Mouse (Mus musculus) left cerebral cortex, postnatal 36 days (tissue): ENCODE data around the gene Akt1s1. TPM values are rescaled to one million over a fixed set of nuclear protein-coding genes. Genes with fewer than 3 reads are reported as not detected.

Experiments used
- DNase-seq, 2 experiments: peaks; one replicate each; pipeline ENCODE4 v3.0.0; 2021 to 2022; ENCODE audit warnings: low spot score in 2 of 2, mixed read lengths in 1 of 2
- intact Hi-C: fragments of 180-260 bp; cut with DNase I; formaldehyde crosslinking; loops from one replicate; pipeline ENCODE4 v1.15.1; 2025
- total RNA-seq, 2 experiments: library from RNA; stranded (reverse); gene quantifications; 2 replicates each; pipeline ENCODE4 v1.2.3; 2021

Akt1s1 gene
- 10 to 100 TPM; 67.7 to 73.6 TPM for total RNA-seq

DNA sequence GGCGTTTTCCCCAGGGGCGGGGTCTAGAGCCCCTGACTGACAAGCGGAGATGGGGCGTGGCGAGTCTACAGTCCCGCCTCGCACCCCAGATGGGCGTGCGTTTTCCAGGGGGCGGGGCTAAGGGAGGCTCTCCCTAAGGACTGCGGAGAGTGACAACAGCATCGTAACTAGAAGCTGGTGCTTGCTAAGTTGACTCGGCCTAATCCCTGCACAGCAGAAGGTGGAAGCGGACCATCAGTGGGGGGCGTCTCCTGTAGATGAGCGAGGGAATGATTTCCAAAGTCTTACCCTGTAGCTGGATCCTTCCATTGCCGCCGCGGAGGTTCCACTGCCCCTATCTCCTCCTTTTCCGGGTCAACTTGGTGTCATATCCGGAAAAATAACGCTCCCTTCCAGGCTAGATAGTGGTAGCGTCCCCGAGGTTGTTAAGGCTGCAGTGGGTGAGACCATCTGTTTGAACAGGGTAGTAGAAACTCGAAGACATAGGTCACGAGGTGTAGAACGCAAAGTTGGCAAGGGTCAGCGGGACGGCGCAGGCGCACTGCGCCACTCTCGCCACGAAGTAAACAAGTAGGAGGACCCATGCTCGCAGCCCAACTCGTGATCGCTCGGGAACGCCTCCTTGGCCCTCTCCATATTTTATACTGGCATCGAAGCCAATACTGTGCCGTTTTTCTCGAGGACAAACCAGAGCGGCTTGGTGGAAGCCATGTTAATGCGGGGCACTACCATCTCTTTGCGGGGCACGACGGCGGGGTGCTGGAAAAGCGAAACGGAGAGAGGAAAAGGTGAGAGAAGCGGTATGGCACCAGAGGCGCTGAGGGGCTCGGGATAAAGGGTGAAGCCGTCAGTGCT lies at the start of gene Akt1s1, which contains the start of gene Tbc1d17:
Gene Akt1s1, plus strand, starts transcription at position 431 of the 855 bp plus-strand sequence.
Gene Tbc1d17, minus strand, starts transcription at position 519 of the 855 bp plus-strand sequence.
- DNase-seq: peak; percentile 100

DNA sequence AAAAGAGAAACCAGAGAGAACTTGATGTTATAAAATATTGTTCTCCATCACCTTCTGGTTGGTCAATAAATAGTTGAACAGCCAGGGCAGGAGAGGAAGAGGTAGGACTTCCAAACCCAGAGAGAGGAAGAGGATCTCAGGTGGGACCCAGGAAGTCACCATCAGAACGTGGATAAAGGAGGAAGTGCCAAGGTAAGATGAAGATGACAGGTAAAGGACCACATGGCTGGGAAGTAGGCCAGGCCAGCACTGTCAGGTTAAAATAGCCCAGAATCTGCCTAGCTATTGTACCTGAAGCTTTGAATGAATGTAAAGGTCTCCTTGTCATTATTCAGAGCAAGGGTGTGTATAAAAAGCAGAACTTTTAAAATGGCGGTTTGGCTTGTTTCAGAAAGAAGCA lies 39.9 kb upstream of the Akt1s1 start:
- intact Hi-C loops: no loop called here
- no peak for DNase-seq

More for the DNA sequence above, at the start of gene Akt1s1, which contains the start of gene Tbc1d17:
- intact Hi-C loops: loop anchor here (1.0 kb wide), 1 partner anchor 21 kb away; the partner anchor contains the start of gene Ptov1

DNA sequence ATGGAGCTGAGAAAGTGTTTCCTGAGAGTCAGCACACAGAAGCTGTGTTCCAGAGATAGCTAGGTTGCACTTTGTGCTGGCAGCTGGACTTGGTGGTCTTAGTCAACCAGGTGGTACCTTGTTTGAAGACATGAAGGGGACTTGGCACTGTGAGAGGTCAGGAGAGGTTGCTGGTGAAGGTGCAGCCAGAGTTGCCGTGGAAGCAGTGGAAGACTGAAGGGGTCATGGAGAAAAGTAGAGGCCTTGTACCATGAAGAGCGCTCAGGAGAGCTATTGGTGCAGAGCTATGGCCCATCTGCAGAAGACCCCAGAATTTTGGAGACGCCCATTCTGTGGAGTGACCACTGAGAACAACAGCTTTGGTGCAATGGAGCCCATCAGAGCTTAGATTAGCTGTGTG lies 39.3 kb upstream of the Akt1s1 start:
- no peak for DNase-seq
- intact Hi-C loops: no loop called here

DNA sequence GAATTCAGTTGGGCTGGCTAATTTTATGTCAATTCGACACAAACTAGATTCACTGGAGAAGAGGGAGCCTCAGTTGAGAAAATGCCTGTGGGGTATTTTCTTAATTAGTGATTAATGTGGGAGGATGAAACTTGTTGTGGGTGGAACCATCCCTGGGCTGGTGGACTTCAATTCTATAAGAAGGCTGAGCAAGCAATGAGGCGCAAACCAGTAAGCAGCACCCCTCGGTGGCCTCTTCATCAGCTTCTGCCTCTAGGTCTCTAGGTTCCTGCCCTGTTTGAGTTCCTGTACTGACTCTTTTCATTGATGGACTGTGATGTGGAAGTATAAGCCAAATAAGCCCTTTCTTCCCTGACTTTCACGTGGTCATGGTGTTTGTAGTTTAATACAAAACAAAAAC lies 38.4 kb upstream of the Akt1s1 start:
- intact Hi-C loops: no loop called here
- no peak for DNase-seq

DNA sequence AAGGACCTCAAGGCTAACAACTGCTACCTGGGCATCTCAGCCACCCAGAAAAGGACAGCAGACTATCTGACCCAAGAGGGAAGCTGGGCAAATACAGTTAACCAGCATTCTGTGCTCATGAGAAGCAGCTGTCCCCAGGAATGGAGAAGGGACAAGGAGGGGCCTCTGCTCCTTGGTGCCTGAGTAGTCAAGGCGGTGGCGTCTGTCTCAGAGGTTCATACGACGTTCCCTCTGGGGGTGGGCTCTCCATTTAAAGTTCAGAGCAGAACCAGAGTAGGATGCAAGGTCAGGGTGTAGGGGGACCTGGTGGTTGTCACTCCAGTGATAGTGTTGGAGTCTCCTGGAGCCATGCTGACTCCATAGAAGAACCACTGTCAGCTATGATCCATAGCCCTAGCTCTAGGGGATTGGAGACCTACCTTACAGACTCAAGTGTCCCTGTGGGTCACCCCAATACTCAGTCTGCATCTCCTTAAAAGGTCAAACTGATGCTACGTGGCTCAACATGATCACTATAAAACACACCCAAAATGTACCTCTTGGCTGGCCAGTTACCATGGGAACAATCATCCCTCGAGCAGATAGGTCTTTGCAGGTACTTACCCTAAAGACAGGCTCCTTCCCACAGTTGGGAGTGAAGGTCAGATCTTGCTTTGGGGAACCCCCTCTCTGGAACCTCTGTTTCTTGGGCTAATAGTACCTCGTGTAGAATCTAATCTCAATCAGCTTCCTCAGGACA lies 37.8 kb upstream of the Akt1s1 start:
- DNase-seq: no peak
- intact Hi-C loops: no loop called here

DNA sequence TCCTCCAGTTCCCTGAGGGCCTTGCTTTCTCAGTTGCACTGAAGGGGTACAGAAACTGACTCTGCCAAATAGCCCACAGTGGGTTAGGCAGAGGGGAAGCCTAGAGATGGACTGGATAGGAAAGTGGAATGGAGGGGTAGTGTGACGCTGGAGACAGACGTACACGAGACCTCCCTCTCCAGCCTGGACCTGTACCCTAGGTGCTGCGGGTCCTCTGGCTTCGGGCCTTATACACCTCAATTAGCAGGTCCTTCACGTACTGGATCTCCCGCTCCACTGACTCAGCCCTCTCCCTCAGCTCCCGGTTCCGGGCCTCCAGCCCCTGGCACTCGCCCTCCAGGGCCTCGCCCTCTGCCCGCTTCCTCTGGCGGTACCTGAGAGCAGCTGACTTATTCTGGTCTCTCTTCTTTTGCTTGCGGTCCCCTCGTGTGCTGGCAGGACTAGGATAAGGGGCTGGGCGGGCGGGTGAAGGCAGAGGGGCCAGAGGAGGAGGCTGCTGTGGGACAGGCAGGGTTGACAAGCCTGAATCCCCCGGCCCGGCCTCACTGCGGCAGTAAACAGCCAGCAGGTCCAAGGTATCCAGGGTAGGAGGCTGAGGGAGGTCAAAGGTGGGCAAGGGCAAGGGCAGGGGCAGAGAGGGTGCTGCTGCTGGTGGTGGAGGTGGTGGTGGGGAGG lies 36.0 kb upstream of the Akt1s1 start:
- no peak for DNase-seq
- intact Hi-C loops: no loop called here

DNA sequence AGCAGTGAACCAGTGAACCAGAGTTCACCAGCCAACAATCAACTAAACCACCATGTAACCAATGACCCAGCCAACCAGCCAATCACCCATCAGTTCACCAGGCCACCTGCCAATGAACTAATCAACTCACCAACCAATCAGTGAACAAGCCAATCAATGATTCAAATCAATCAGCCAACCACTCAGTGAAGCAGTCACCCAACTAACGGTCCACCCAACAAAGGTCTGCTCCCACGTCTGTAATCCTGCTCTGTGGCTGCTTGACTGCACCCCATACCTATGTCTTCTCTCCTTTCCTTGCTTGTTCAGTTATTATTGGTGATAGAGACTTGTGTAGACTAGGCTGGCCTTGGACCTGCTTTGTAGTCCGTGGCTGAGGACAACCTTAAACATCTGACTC lies 34.8 kb upstream of the Akt1s1 start:
- no peak for DNase-seq
- intact Hi-C loops: no loop called here

DNA sequence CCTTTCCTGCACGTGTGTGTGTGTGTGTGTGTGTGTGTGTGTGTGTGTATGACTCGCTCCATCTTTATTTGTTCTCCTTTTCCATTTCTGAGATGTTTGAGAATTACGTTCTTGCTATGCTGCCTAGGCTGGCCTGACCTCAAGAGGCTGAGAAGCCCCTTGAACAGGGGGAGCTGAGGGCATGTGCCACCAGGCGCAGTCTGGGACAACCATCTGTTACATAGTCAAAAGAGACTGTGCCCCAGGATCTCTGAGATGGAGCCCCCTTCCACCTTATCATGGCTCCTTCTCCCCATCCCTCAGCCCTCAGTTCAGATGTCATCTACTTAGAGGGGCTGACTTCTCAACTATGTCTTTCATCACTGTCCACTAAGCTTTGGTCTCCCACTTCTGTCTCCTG lies 34.4 kb upstream of the Akt1s1 start:
- DNase-seq: no peak
- intact Hi-C loops: no loop called here

DNA sequence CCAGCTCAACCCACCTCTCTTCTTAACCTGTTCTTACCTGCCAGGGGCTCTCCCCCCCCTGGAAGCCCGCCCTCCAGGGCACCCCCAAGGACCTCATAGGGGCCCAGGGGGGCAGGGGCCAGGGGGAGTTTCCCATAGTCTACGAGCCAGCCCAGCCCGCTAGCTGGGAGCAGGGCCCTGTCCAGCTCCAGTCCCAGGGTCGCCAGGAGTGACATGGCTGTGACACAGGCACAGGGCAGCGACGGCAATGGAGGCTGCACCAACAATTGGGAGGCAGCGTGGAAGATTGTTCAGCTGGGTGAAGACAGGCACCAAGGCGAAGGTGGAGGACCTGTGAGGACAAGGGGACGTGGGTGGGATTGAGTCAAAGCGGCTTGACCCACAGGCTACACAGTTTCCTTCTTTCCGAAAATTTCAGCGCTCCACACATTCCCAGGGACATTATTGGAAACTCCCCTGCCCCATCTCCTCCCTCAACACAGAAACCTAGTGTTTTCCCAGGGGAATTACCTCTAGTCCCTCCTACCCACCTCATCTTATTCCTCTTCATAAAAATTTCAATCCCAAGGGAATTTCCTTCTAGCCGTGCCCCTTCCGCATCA lies 33.7 kb upstream of the Akt1s1 start:
- no peak for DNase-seq
- intact Hi-C loops: no loop called here

DNA sequence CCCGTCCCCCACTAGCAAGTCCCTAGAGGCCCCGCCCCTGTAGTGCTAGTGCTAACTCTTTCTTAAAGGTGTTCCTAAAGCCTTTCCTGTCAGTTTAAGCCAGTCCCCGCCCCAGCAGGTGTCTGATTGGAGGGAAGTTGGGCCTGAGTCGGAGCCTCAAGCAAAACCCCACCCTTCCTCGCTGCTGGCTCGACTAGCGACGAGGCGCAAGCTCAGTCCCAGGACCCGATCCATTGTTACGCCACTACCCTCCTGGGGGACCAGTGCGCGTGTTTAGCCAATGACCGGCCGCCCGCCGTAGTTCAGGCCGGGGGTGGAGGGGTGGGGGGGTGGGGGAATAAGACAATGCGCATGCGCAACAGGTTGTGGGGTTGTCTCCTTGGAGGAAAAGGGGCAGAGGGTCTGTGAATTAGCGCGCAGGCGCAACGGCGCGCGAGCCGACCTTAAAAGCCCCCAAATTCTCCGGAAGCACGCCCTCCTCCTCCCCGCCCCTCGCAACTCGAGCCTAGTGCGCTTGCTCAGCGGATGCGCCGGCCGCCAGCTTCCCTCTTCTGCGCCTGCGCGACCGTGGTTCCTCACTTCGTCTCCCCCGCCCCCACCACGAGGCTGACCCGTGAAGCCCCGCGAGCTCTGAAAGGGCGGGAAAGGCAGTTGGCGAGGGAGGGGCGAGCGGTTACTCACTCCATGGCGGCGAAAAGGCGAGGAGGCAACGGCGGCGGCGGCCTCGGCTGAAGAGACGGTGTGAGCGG lies 32.9 kb upstream of the Akt1s1 start, which contains the start of the genes Nup62 and Il4i1:
Gene Nup62, plus strand, starts transcription at position 368 of the 749 bp plus-strand sequence.
Gene Il4i1, plus strand, starts transcription at position 667 of the 749 bp plus-strand sequence.
- intact Hi-C loops: loop anchor here (1.0 kb wide), 1 partner anchor 68 kb away; the partner anchor contains the start of gene Vrk3
- peak; percentile 98 for DNase-seq

DNA sequence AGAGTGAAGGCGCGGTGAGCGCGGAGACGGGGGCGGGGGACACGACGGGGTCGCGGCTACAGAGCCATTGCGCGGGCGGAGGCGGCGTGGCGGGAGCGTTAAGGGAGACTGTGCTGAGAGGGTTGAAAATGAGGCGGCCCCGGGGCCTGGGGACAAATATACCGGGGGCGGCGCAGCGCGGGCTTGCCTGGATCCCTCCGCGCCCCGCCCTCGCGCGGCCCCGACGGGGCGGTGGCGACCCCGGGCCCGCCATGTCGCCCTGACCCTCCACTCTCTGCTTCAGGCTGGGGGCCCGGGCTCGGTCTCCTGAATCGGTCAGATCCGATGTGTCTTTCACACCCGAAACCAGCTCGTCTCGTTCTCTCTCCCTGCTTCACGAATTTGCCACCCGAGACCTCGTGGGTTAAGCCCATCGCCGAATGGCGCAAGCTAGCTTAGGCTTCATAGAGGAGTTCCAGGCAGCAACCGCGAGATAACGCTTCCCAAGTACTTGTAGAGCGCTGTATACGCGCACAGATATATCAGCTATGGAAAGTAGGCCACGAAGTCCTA lies 32.2 kb upstream of the Akt1s1 start, which contains the start of gene Atf5:
Gene Atf5, minus strand, starts transcription at position 189 of the 552 bp plus-strand sequence.
- intact Hi-C loops: loop anchor here (1.0 kb wide), 1 partner anchor 68 kb away; the partner anchor contains the start of gene Vrk3
- DNase-seq: peak in 1 of 2 experiments; percentile 57

DNA sequence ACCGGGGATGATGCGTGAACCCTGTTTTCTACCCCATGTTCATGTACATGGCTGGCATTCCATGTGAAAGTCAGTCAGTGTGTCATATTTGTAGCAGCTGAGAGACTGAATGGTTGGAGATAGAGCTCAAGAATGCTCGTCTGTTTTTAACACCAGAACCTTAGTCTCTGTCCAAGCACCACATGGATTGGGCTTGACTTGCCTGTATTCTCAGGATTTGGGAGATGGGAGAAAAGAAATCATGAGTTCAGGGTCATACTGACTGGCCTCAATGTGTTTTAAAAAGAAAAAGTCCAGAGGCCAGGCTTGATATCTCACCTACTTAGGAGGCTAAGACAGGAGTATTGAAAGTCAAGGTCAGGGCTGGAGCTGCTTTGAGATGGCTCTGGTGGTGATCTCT lies 31.4 kb upstream of the Akt1s1 start:
- DNase-seq: no peak
- intact Hi-C loops: no loop called here

DNA sequence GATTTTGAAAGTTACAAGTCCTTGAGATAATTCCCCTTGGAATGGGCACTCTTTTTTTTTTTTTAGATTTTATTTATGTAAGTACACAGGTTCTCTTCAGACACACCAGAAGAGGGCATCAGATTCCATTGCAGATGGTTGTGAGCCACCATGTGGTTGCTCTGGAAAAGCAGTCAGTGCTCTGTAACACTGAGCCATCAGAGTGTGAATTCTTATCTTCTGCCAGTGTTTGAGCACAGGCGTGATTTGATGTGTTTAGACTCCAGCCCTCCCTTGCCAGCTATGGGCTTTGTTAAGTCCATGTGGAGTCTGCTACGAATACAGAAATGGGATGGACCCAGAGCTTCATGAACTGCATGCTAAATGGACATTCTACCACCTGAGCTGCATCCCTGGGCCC lies 30.6 kb upstream of the Akt1s1 start:
- no peak for DNase-seq
- intact Hi-C loops: no loop called here

DNA sequence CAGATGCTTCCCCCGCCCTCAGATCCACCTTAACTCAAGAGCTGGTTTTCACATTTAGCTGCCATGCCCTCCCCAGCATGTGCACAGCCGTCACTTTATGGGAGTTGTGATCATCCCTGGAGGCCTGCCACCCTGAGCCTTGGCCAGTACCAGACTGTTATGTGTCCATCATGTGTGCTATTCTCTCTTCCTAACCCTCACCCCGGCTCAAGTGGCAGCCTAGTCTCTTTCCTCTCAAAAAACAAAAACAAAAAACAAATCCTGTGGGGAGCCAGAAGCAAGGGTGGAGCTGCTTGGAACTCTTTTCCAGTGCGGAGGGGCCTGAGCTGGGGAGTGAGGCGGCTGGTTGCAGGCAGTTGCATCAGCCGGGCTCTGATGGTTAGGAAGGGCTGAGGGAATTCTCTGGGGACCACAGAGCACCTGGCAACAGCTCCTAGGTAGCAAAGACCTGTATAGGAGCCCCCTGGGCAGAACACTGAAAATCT lies 30.0 kb upstream of the Akt1s1 start:
- DNase-seq: no peak
- intact Hi-C loops: no loop called here

DNA sequence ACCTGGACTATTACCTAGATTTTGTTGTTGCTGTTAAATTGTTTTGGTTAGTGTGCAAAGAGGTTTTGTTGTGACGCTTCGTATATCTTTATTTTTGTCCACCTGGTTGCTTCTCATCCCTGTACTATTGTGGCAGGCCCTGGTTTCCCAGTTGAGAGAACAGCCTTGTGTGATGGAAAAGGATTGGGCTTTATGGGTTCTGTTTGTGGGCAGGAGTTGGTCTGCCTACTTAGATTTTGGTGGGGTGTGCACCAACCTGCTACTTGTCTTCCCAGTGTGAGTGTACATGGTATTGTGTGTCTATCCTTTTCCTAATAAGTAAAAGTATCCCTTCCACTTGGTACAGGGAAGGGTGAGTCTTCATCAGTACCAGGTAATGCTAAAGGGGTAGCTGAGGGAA lies 29.4 kb upstream of the Akt1s1 start:
- intact Hi-C loops: no loop called here
- DNase-seq: no peak

DNA sequence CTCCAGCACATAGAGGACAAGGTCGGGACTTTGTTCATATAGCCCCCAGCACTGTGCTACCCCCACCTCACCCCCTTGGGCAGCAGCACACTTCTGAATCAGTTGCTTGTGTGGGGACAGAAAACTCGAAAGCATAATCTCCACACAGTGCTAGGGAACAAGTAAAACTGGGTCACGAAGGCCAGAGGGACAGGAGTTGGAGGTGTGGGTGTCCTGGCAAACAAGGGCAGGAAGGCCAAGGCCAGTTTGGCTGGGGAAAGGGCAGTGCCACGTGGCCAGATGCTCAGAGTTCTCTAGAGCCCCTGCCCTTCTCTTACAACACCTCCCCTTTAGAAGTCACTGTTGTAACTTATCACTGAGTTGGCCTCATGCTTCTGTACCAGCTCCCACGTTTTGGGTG lies 28.9 kb upstream of the Akt1s1 start:
- DNase-seq: no peak
- intact Hi-C loops: no loop called here

DNA sequence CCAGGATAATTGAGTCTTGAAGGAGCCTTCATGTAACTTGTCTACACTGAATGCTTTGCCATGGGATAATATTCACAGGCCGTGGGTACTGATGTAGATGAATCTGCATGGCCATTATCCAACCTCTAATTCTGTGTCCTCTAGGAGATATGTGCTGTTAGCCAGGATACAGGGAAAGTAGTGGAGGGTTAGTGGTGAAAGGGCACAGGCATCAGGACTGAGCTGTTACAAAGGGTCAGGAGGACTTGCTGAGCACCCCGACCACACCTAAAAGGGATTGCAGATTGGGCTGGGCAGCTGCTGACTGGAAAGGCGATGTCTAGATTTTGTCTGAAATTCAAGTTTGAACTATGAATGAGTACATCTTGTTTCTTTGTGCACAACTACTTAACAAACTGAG lies 28.3 kb upstream of the Akt1s1 start:
- no peak for DNase-seq
- intact Hi-C loops: no loop called here
